Mouse (Mus musculus) MEL (cell line): Measurements from ENCODE around the gene Gm36028. TPM values are rescaled to one million over a fixed set of nuclear protein-coding genes. Genes with fewer than 3 reads are reported as not detected.
A peak's percentile ranks its signal among the peaks of the same experiment; 100 is the strongest.

ENCODE experiments used
- DNase-seq: peaks from one replicate; pipeline ENCODE4 v3.0.0; 2011; ENCODE audit warnings: low read depth, low spot score
- H3K27ac ChIP-seq: 2 replicates; pipeline ENCODE4 v1.5.1; 2012; ENCODE audit warnings: low read depth, mild to moderate bottlenecking, control low read depth, low read length, moderate library complexity; ENCODE audit not compliant: control insufficient read depth
- H3K27me3 ChIP-seq, 2 experiments: fragments of 150-350 bp in 1 of 2; sonication (generic) in 1 of 2; 2 replicates each; pipeline ENCODE4 v1.6.1; 2012; ENCODE audit warnings: low read length in 2 of 2, mild to moderate bottlenecking in 2 of 2, improper control_type of control experiment in 1 of 2, moderate library complexity in 1 of 2; ENCODE audit not compliant: insufficient read depth in 2 of 2, control insufficient read depth in 1 of 2
- H3K36me3 ChIP-seq, 2 experiments: 2 replicates each; pipeline ENCODE4 v1.6.1; 2012 to 2014; ENCODE audit warnings: low read length in 2 of 2, improper control_type of control experiment in 1 of 2, inconsistent platforms in 1 of 2, mild to moderate bottlenecking in 1 of 2; ENCODE audit not compliant: insufficient read depth in 2 of 2, control insufficient read depth in 1 of 2
- H3K4me1 ChIP-seq, 2 experiments: fragments of 150-350 bp in 1 of 2; sonication (generic) in 1 of 2; 2 replicates each; pipeline ENCODE4 v1.6.1; 2012; ENCODE audit warnings: low read length in 2 of 2, improper control_type of control experiment in 1 of 2, mild to moderate bottlenecking in 1 of 2; ENCODE audit not compliant: insufficient read depth in 2 of 2, control insufficient read depth in 1 of 2
- H3K4me3 ChIP-seq, 2 experiments: fragments of 150-350 bp in 1 of 2; sonication (generic) in 1 of 2; 2 replicates each; pipeline ENCODE4 v1.5.1; 2012; ENCODE audit warnings: low read depth in 2 of 2, low read length in 2 of 2, mild to moderate bottlenecking in 2 of 2, moderate library complexity in 2 of 2, control low read depth in 1 of 2, improper control_type of control experiment in 1 of 2; ENCODE audit not compliant: control insufficient read depth in 1 of 2, insufficient read depth in 1 of 2
- H3K79me2 ChIP-seq: 2 replicates; pipeline ENCODE4 v1.6.1; 2012; ENCODE audit warnings: mild to moderate bottlenecking, low read length, moderate library complexity; ENCODE audit not compliant: control insufficient read depth, poor library complexity, insufficient read depth
- H3K9ac ChIP-seq: 2 replicates; pipeline ENCODE4 v1.6.1; 2012; ENCODE audit warnings: low read depth, mild to moderate bottlenecking, control low read depth, low read length, moderate library complexity; ENCODE audit not compliant: control insufficient read depth, poor library complexity, severe bottlenecking
- H3K9me3 ChIP-seq: fragments of 150-350 bp; sonication (generic); replicated peaks from 2 replicates; pipeline ENCODE4 v1.6.1; 2012; ENCODE audit warnings: mild to moderate bottlenecking, low read length, improper control_type of control experiment, moderate library complexity; ENCODE audit not compliant: insufficient read depth
- BHLHE40 ChIP-seq: IDR thresholded peaks from 2 replicates; pipeline ENCODE4 v1.6.1; 2012; ENCODE audit warnings: low read depth, mild to moderate bottlenecking, inconsistent platforms, low read length, improper control_type of control experiment, borderline replicate concordance
- CHD2 ChIP-seq: IDR thresholded peaks from 2 replicates; pipeline ENCODE4 v1.6.1; 2011; ENCODE audit warnings: low read length, improper control_type of control experiment
- CTCF ChIP-seq, 3 experiments: IDR thresholded peaks in 2 of 3; conservative IDR thresholded peaks in 1 of 3; 2 replicates each; pipeline ENCODE4 v1.5.1; 2011 to 2012; ENCODE audit warnings: low read length in 3 of 3, low read depth in 2 of 3, mild to moderate bottlenecking in 2 of 3, improper control_type of control experiment in 1 of 3, inconsistent platforms in 1 of 3, mixed read lengths in 1 of 3, moderate library complexity in 1 of 3; ENCODE audit not compliant: control insufficient read depth in 1 of 3, insufficient read depth in 1 of 3, poor library complexity in 1 of 3, severe bottlenecking in 1 of 3
- ELF1 ChIP-seq: IDR thresholded peaks from 2 replicates; pipeline ENCODE4 v1.6.1; 2014; ENCODE audit warnings: low read depth, mild to moderate bottlenecking, inconsistent platforms, low read length, improper control_type of control experiment, moderate library complexity
- JUND ChIP-seq: IDR thresholded peaks from 2 replicates; pipeline ENCODE4 v1.6.1; 2011; ENCODE audit warnings: low read depth, mild to moderate bottlenecking, improper control_type of control experiment, low read length
- MAX ChIP-seq: IDR thresholded peaks from 2 replicates; pipeline ENCODE4 v1.6.1; 2011; ENCODE audit warnings: low read length, improper control_type of control experiment
- MAZ ChIP-seq: IDR thresholded peaks from 2 replicates; pipeline ENCODE4 v1.6.1; 2012; ENCODE audit warnings: low read depth, mild to moderate bottlenecking, inconsistent platforms, low read length, improper control_type of control experiment
- MXI1 ChIP-seq: IDR thresholded peaks from 2 replicates; pipeline ENCODE4 v1.6.1; 2011; ENCODE audit warnings: mild to moderate bottlenecking, low read depth, low read length, improper control_type of control experiment
- MYB ChIP-seq: IDR thresholded peaks from 2 replicates; pipeline ENCODE4 v1.6.1; 2011; ENCODE audit warnings: mild to moderate bottlenecking, low read depth, low read length, improper control_type of control experiment
- MYC ChIP-seq: IDR thresholded peaks from 2 replicates; pipeline ENCODE4 v1.6.1; 2011; ENCODE audit warnings: low read depth, mild to moderate bottlenecking, low read length, improper control_type of control experiment, moderate library complexity
- NELFE ChIP-seq: IDR thresholded peaks from 2 replicates; pipeline ENCODE4 v1.6.1; 2011; ENCODE audit warnings: low read depth, low read length, improper control_type of control experiment
- NRF1 ChIP-seq: IDR thresholded peaks from 2 replicates; pipeline ENCODE4 v1.6.1; 2014; ENCODE audit warnings: low read depth, mild to moderate bottlenecking, inconsistent platforms, low read length, improper control_type of control experiment, moderate library complexity; ENCODE audit not compliant: poor library complexity, insufficient read depth, severe bottlenecking
- POLR2AphosphoS2 ChIP-seq: IDR thresholded peaks from 2 replicates; pipeline ENCODE4 v1.6.1; 2011; ENCODE audit warnings: low read length, improper control_type of control experiment
- RCOR1 ChIP-seq: IDR thresholded peaks from 2 replicates; pipeline ENCODE4 v1.6.1; 2012; ENCODE audit warnings: low read depth, mild to moderate bottlenecking, inconsistent platforms, low read length, improper control_type of control experiment
- SIN3A ChIP-seq: IDR thresholded peaks from 2 replicates; pipeline ENCODE4 v1.6.1; 2012; ENCODE audit warnings: low read length, improper control_type of control experiment, inconsistent platforms
- TAL1 ChIP-seq: IDR thresholded peaks from 2 replicates; pipeline ENCODE4 v1.6.1; 2012; ENCODE audit warnings: mild to moderate bottlenecking, inconsistent platforms, low read length, moderate library complexity, mixed read lengths
- USF2 ChIP-seq, 2 experiments: IDR thresholded peaks; 2 replicates each; pipeline ENCODE4 v1.6.1; 2011 to 2012; ENCODE audit warnings: improper control_type of control experiment in 2 of 2, low read length in 2 of 2, borderline replicate concordance in 1 of 2, inconsistent platforms in 1 of 2, low read depth in 1 of 2, mild to moderate bottlenecking in 1 of 2; ENCODE audit not compliant: insufficient read depth in 1 of 2
- ZKSCAN1 ChIP-seq: IDR thresholded peaks from 2 replicates; pipeline ENCODE4 v1.6.1; 2012; ENCODE audit warnings: low read depth, mild to moderate bottlenecking, inconsistent platforms, low read length, improper control_type of control experiment, moderate library complexity
- ZNF384 ChIP-seq: IDR thresholded peaks from 2 replicates; pipeline ENCODE4 v1.6.1; 2012; ENCODE audit warnings: low read depth, mild to moderate bottlenecking, inconsistent platforms, low read length, improper control_type of control experiment
- polyA plus RNA-seq, 2 experiments: library from polyadenylated mRNA; stranded (reverse) in 1 of 2; unstranded in 1 of 2; fragments of >175 nt in 1 of 2; fragments of >200 nt in 1 of 2; gene quantifications; 2 replicates each; pipeline versions ENCODE4 v1.2.1 to v1.2.4; 2012; ENCODE audit warnings: low replicate concordance in 2 of 2, low read depth in 1 of 2; ENCODE audit not compliant: insufficient read length in 2 of 2, insufficient read depth in 1 of 2, missing spikeins in 1 of 2
- total RNA-seq: library from RNA; depleted of rRNA; stranded (reverse); fragments of 300-350 nt; gene quantifications from 2 replicates; pipeline ENCODE4 v1.2.3, GENCODE M21; 2012

Gene Gm36028
- total and polyA plus RNA-seq, 3 experiments, result not detected

- Histone ChIP-seq H3K36me3 (peaks cover 3 to 29% of the 10 kb centered on the region in 2 experiments), H3K9me3 (no peaks in the 10 kb centered on the region), H3K27me3 (no peaks in the 10 kb centered on the region), H3K9ac (peak overlapping the region; percentile 100), H3K4me1 (peaks cover 6 to 22% of the 10 kb centered on the region in 2 experiments), H3K79me2 (peaks cover 49% of the 10 kb centered on the region), H3K4me3 (peak overlapping the region; percentile 98 to 100), H3K27ac (peak overlapping the region; percentile 18)
- TF ChIP-seq ZNF384 (peak; percentile 91), CHD2 (no peak), MXI1 (peak; percentile 2; the same call in 1 of the 2 replicates), TAL1 (no peak), SIN3A (peak; percentile 8; the same call in 1 of the 2 replicates)
- DNase-seq, result peak; percentile 63
Measured at GRCm38 (mm10) chr16:37869470-37870231, 8.7 kb upstream of the Gm36028 start.

GRCm38 (mm10) chr16:37868506-37869469 lies 7.8 kb upstream of the Gm36028 start:
- DNase-seq, result peak; percentile 70
- TF ChIP-seq MAX (0 out of 2 replicates have a peak, but pooled peaks have one; percentile 25), MYC (0 out of 2 replicates have a peak, but pooled peaks have one; percentile 24), NELFE (no peak), SIN3A (peak; percentile 4; the same call in 1 of the 2 replicates), MXI1 (peak; percentile 39)
- TF ChIP-seq, all 39 proteins: peak for 4
- H3K79me2 ChIP-seq, result peaks cover 46% of the 10 kb centered on the region
- H3K4me1 ChIP-seq, result peaks cover 6 to 22% of the 10 kb centered on the region in 2 experiments
- peak overlapping the region; percentile 98 to 100 for H3K4me3 ChIP-seq
- peaks cover 3 to 29% of the 10 kb centered on the region in 2 experiments for H3K36me3 ChIP-seq
- H3K27me3 ChIP-seq, result no peaks in the 10 kb centered on the region
- no peaks in the 10 kb centered on the region for H3K9me3 ChIP-seq
- H3K27ac ChIP-seq, result peak overlapping the region; percentile 79
- peak overlapping the region; percentile 100 for H3K9ac ChIP-seq

GRCm38 (mm10) chr16:37867791-37868505 lies 7.0 kb upstream of the Gm36028 start, which contains the start of gene Lrrc58:
Gene Lrrc58, plus strand, starts transcription at chr16:37868389.
- peaks cover 39% of the 10 kb centered on the region for H3K79me2 ChIP-seq
- H3K9me3 ChIP-seq, result no peaks in the 10 kb centered on the region
- H3K9ac ChIP-seq, result peak within 1 kb of the TSS; percentile 100
- 0 out of 4 replicates have a peak, but pooled peaks cover 0 to 2% of the 10 kb centered on the region in 2 experiments for H3K27me3 ChIP-seq
- H3K36me3 ChIP-seq, result peaks cover 3 to 27% of the 10 kb centered on the region in 2 experiments
- peak within 1 kb of the TSS; percentile 79 for H3K27ac ChIP-seq
- H3K4me1 ChIP-seq, result peaks cover 6 to 22% of the 10 kb centered on the region in 2 experiments
- peak within 1 kb of the TSS; percentile 98 to 100 for H3K4me3 ChIP-seq
- DNase-seq, result peak; percentile 78
- TF ChIP-seq MAX, result peak; percentile 82
- no peak for TF ChIP-seq USF2 (IDR thresholded peaks at IDR 0.05; ENCODE audit: borderline replicate concordance in 1 of 2, insufficient read depth in 1 of 2, low read depth in 1 of 2, low read length in 2 of 2)
- no peak for TF ChIP-seq JUND
- no peak for TF ChIP-seq ELF1
- TF ChIP-seq BHLHE40, result peak; percentile 54; the same call in 1 of the 2 replicates
- peak; percentile 72; the same call in 1 of the 2 replicates for TF ChIP-seq MXI1
- TF ChIP-seq NRF1, result peak; percentile 73
- no peak for TF ChIP-seq CTCF (IDR thresholded peaks at IDR 0.05 in 2 of 3, conservative IDR thresholded peaks at IDR 0.05 in 1 of 3; ENCODE audit: control insufficient read depth in 1 of 3, insufficient read depth in 1 of 3, low read depth in 2 of 3, low read length in 3 of 3, poor library complexity in 1 of 3, severe bottlenecking in 1 of 3)
- TF ChIP-seq MYB, result no peak
- no peak for TF ChIP-seq ZKSCAN1
- peak; percentile 37; the same call in 1 of the 2 replicates for TF ChIP-seq POLR2AphosphoS2
- no peak for TF ChIP-seq RCOR1
- 0 out of 2 replicates have a peak, but pooled peaks have one; percentile 13 for TF ChIP-seq MAZ
